Mouse (Mus musculus) megakaryocyte, embryonic 14.5 days (primary cell): ENCODE results near the gene Tmem220.

Experiments used
- FLI1 ChIP-seq: IDR thresholded peaks from 2 replicates; pipeline ENCODE4 v1.6.1; 2012; ENCODE audit warnings: low read length, inconsistent platforms, mixed read lengths
- GATA1 ChIP-seq: IDR thresholded peaks from 3 replicates; pipeline ENCODE4 v1.6.1; 2012; ENCODE audit warnings: mixed read lengths, low read length, inconsistent platforms, borderline replicate concordance

GRCm38 (mm10) chr11:66981336-66982115 is 43.4 kb upstream of the Tmem220 start:
- TF ChIP-seq GATA1 (no peak), FLI1 (no peak)
